Mouse (Mus musculus) heart, embryonic 11.5 days (tissue): ENCODE measurements around the gene Taok3. TPM values are rescaled to one million over a fixed set of nuclear protein-coding genes. Genes with fewer than 3 reads are reported as not detected.

Experiments
- ATAC-seq: fragments of 200-750 bp; cut with Nextera tagmentation; replicated peaks from 2 replicates; pipeline ENCODE4 v1.8.0; 2017; ENCODE audit warnings: moderate library complexity; ENCODE audit not compliant: insufficient number of reproducible peaks, low FRiP score, low TSS enrichment
- H3K27ac ChIP-seq: fragments of 300-500 bp; sonication (generic); 2 replicates; pipeline ENCODE4 v1.5.1; 2014; ENCODE audit warnings: mild to moderate bottlenecking, low read depth, low read length
- H3K27me3 ChIP-seq: fragments of 300-500 bp; sonication (generic); 2 replicates; pipeline ENCODE4 v1.6.1; 2014; ENCODE audit warnings: mild to moderate bottlenecking, low read length, mixed read lengths; ENCODE audit not compliant: control insufficient read depth, insufficient read depth
- H3K36me3 ChIP-seq: fragments of 300-500 bp; sonication (generic); 2 replicates; pipeline ENCODE4 v1.6.1; 2014; ENCODE audit warnings: mild to moderate bottlenecking, low read length, moderate library complexity, mixed read lengths; ENCODE audit not compliant: control insufficient read depth, insufficient read depth
- H3K4me1 ChIP-seq: fragments of 300-500 bp; sonication (generic); 2 replicates; pipeline ENCODE4 v1.6.1; 2014; ENCODE audit warnings: low read length; ENCODE audit not compliant: control insufficient read depth, insufficient read depth
- H3K4me2 ChIP-seq: fragments of 300-500 bp; sonication (generic); 2 replicates; pipeline ENCODE4 v1.6.1; 2014; ENCODE audit warnings: mild to moderate bottlenecking, moderate library complexity
- H3K4me3 ChIP-seq: fragments of 300-500 bp; sonication (generic); 2 replicates; pipeline ENCODE4 v1.5.1; 2014; ENCODE audit warnings: low read depth, low read length
- H3K9ac ChIP-seq: fragments of 300-500 bp; sonication (generic); 2 replicates; pipeline ENCODE4 v1.6.1; 2014; ENCODE audit warnings: mild to moderate bottlenecking, low read depth, low read length, moderate library complexity
- H3K9me3 ChIP-seq: fragments of 300-500 bp; sonication (generic); replicated peaks from 2 replicates; pipeline ENCODE4 v1.6.1; 2016; ENCODE audit warnings: low read length; ENCODE audit not compliant: control insufficient read depth
- WGBS: fragments of 180-500 bp; shearing (Covaris S2); extraction: QIAGEN DNeasy Blood & Tissue Kit; methylation state at CpG from one replicate; pipeline ENCODE4 v1.1.7; 2014; ENCODE audit not compliant: insufficient replicate concordance; 5-methylcytosine and 5-hydroxymethylcytosine counted together
- polyA plus RNA-seq: library from polyadenylated mRNA; unstranded; fragments of >200 nt; fragmentation: Nextera tagmentation; extraction: Ambion mirVana; gene quantifications from 2 replicates; pipeline ENCODE4 v1.2.1, GENCODE M21; 2014

Gene Taok3
- polyA plus RNA-seq, 1 experiment from 2014 or later = 13.8 TPM

DNA sequence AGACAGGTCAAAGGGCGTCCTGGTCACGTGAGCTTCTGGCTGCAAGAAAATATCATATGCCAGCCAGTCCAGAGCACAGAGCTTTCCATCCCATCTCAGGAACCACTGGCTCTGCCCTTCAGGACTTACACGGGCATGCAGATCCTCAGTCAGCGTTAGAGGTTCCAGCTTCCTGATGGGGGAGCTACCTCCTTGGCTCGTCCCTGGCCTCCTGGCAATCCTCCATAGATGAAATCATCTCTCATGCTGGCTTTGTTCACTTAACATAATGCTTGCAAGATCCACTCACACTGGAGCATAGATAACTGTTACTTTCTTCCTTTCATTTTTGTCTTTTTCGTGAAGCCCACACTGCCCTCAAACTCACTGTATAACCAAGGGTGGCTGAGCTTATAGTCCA, 72.1 kb downstream of the Taok3 start:
- Histone ChIP-seq H3K4me2 (no peak overlapping the region), H3K27me3 (no peaks in the 10 kb centered on the region), H3K4me3 (no peak overlapping the region), H3K9ac (no peak overlapping the region), H3K27ac (no peak overlapping the region), H3K9me3 (no peaks in the 10 kb centered on the region), H3K4me1 (no peaks in the 10 kb centered on the region), H3K36me3 (peaks cover 2% of the 10 kb centered on the region; the same call in 1 of the 2 replicates)
- 83% methylated on average over 6 of the region's 6 CpGs for WGBS
- ATAC-seq = no peak

DNA sequence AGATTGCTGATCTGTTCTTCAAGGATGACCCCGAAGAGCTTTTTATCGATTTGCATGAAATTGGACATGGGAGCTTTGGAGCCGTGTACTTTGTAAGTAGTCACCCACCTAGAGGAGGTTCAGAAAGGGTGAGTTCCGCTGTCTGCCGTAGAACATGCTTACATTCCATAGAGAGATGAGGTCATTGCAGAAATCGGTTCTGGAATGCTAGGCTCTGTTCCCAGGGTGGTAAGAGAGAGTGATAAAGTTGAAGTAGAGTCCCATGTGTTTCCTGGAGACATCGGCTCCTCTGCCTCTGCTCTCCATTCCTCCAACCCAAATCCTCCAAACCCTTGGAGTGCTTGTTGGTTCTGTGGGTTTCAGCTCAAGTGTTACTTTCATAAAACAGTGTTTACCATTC, 73.8 kb downstream of the Taok3 start:
- H3K4me1 ChIP-seq = no peaks in the 10 kb centered on the region
- H3K9ac ChIP-seq = no peak overlapping the region
- peaks cover 4% of the 10 kb centered on the region; the same call in 1 of the 2 replicates for H3K36me3 ChIP-seq
- no peak for ATAC-seq
- H3K27ac ChIP-seq = no peak overlapping the region
- no peak overlapping the region for H3K4me3 ChIP-seq
- 63% methylated on average over 7 of the region's 7 CpGs for WGBS
- no peaks in the 10 kb centered on the region for H3K27me3 ChIP-seq
- H3K4me2 ChIP-seq = no peak overlapping the region
- H3K9me3 ChIP-seq = no peaks in the 10 kb centered on the region

DNA sequence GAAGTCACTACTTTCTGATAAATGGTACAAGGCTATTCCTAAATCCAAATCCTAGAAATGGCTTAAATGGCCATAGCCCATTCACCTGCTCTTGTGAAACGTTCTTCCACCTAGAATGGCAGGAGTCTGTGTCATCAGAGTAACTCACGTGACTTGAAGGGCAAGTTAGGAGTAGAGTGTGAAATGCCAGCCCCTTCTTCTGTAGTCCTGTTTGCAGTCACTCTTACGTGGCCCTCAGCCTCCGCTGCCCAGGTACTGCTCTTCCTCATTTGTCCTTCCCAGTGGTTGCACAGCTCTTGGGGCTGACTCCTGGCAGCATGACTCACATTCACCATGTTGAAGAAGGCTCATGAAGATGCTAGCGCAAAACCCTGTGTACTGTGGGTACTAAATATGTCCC, 74.7 kb downstream of the Taok3 start:
- WGBS = 90% methylated on average over 5 of the region's 5 CpGs
- Histone ChIP-seq H3K27ac (no peak overlapping the region), H3K9me3 (no peaks in the 10 kb centered on the region), H3K4me1 (no peaks in the 10 kb centered on the region), H3K4me3 (no peak overlapping the region), H3K36me3 (peaks cover 4% of the 10 kb centered on the region; the same call in 1 of the 2 replicates), H3K4me2 (no peak overlapping the region), H3K9ac (no peak overlapping the region), H3K27me3 (no peaks in the 10 kb centered on the region)
- ATAC-seq = no peak

DNA sequence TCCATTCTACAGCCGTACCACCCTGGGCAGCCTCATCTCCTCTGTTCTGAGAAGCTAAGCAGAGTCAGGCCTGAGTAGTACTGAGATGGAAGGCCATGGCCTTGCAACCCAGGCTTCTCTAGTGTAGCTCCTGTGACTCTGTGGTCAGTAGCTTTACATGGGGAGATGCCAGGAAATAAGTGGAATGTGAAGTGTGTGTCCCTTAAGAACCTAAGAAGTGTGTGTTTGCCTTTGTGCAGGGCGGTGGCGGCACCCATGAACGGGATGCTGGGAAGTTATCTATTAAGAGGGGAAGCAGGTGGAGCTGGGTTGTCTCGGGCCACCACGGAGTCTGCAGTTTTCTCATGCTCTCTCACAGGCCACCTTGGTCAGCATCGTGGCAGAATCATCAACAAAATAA, 76.6 kb downstream of the Taok3 start:
- Histone ChIP-seq H3K27ac (no peak overlapping the region), H3K9me3 (no peaks in the 10 kb centered on the region), H3K4me2 (no peak overlapping the region), H3K4me1 (no peaks in the 10 kb centered on the region), H3K4me3 (no peak overlapping the region), H3K27me3 (no peaks in the 10 kb centered on the region), H3K36me3 (peaks cover 4% of the 10 kb centered on the region; the same call in 1 of the 2 replicates), H3K9ac (no peak overlapping the region)
- WGBS = 86% methylated on average over 7 of the region's 7 CpGs
- no peak for ATAC-seq

DNA sequence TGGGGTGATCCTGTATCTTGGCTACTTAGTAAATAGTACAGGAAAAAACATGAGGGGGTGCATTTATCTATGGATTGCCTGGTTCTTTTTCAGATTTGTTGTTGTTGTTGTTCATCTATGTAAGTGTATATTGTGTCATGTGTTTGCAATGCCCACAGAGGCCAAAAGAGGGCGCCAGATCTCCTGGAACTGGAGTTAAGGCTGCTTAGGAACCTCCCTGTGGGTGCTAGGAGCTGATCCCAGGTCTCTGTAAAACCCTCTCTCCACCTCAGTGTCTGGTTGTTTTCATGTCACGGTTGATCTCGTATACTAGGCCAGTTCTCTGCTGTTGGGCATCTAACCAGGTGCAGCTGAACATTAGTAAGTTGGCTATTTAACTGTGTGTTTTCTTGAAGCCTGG, 78.5 kb downstream of the Taok3 start:
- H3K4me1 ChIP-seq = no peaks in the 10 kb centered on the region
- H3K4me3 ChIP-seq = no peak overlapping the region
- no peaks in the 10 kb centered on the region for H3K9me3 ChIP-seq
- H3K27me3 ChIP-seq = no peaks in the 10 kb centered on the region
- H3K9ac ChIP-seq = no peak overlapping the region
- H3K27ac ChIP-seq = no peak overlapping the region
- no peak overlapping the region for H3K4me2 ChIP-seq
- 79% methylated on average over 3 of the region's 3 CpGs for WGBS
- ATAC-seq = no peak
- peaks cover 4% of the 10 kb centered on the region; the same call in 1 of the 2 replicates for H3K36me3 ChIP-seq

DNA sequence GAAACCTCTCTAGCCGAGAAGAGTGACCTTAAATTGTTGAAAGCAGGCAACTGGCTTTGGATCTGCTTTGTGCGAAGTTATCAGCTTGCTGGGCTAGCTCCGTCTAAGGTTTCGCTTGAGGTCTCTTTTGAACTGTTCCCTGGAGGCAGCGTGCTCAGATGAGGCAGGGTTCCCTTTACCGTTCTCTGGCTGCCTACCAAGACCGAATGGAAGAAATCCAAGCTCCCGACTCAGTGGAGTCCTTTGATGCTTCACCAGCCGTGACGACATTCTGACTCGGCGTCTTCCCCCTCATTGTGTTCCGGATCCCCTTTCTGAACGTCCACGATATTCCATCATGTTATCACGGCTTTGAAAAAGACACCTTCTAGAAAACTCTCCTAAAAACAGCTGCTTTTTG, 87.4 kb downstream of the Taok3 start:
- Histone ChIP-seq H3K9me3 (no peaks in the 10 kb centered on the region), H3K27ac (no peak overlapping the region), H3K4me1 (no peaks in the 10 kb centered on the region), H3K36me3 (peaks cover 4% of the 10 kb centered on the region), H3K27me3 (no peaks in the 10 kb centered on the region), H3K9ac (no peak overlapping the region), H3K4me2 (no peak overlapping the region), H3K4me3 (no peak overlapping the region)
- WGBS = 84% methylated on average over 16 of the region's 16 CpGs
- no peak for ATAC-seq

DNA sequence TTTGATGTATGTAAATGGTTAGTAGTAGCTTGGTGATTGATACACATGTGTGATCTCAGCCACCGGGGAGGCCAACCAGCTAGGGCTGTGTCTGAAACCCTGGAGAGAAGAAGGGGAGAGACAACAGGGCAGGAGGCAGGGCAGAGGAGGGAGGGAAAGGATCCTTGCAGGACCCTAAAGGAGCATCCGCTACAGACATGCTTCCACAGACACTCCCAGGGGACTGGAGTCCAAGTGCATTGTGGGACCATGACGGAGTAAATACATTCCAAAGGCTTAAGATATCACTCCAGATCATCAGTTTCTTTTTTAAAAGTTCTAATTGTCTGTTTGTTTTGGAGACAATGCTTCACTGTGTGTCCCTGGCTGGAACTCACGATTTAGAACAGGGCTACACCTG, 94.1 kb downstream of the Taok3 start:
- Histone ChIP-seq H3K27me3 (no peaks in the 10 kb centered on the region), H3K4me2 (no peak overlapping the region), H3K36me3 (peaks cover under 1% of the 10 kb centered on the region), H3K9ac (no peak overlapping the region), H3K9me3 (no peaks in the 10 kb centered on the region), H3K4me1 (no peaks in the 10 kb centered on the region), H3K4me3 (no peak overlapping the region), H3K27ac (no peak overlapping the region)
- no peak for ATAC-seq
- 79% methylated on average over 4 of the region's 4 CpGs for WGBS

DNA sequence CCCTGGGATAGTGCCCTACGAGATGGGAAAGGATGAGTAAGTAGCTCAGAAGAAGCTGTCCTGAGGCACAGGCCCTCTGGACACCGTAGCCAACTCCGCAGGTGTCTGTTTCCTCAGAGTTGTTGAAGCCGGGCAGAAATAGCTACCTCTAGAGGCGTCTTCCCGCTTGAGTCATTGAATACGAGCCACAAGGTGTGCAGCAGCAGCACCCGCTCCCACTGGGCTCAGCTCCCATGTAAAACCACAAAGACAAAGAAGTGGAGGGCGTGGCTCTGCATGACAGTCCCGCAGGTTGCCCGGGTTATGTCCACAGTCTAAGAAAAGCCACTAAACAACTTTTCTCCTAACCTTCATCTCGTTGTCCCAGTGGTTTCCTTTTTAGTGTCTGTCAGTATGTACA, 111.1 kb downstream of the Taok3 start:
- Histone ChIP-seq H3K27me3 (no peaks in the 10 kb centered on the region), H3K36me3 (0 out of 2 replicates have a peak, but pooled peaks cover 4% of the 10 kb centered on the region), H3K27ac (no peak overlapping the region), H3K4me1 (no peaks in the 10 kb centered on the region), H3K9me3 (no peaks in the 10 kb centered on the region), H3K4me2 (no peak overlapping the region), H3K4me3 (no peak overlapping the region), H3K9ac (no peak overlapping the region)
- WGBS = 73% methylated on average over 12 of the region's 12 CpGs
- ATAC-seq = no peak

DNA sequence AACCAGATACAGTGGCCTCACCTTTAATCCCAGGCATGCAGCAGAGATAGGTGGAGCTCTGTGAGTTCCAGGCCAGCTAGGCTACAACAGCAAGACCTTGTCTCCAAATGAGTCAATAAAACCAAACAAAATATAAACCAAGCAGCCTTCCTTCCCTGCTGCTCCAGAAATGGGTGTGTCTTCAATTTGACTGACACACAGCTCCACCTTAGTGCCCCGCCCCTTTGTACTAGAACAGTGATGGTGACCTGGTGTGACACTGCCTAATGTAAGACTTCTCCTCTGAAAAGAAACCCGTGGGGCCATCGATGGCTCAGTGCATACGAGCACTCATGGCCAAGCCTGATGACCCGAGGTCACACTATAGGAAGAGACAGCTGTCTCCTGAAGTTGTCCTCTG, 116.6 kb downstream of the Taok3 start:
- Histone ChIP-seq H3K9me3 (no peaks in the 10 kb centered on the region), H3K4me2 (no peak overlapping the region)
- ATAC-seq = no peak

More for the DNA sequence above, 116.6 kb downstream of the Taok3 start:
- Histone ChIP-seq H3K36me3 (no peaks in the 10 kb centered on the region), H3K9ac (no peak overlapping the region), H3K27ac (no peak overlapping the region), H3K4me1 (no peaks in the 10 kb centered on the region), H3K4me3 (no peak overlapping the region), H3K27me3 (no peaks in the 10 kb centered on the region)
- 82% methylated on average over 5 of the region's 5 CpGs for WGBS
